Mouse (Mus musculus): ENCODE data around the gene Duxf3. TPM values are rescaled to one million over a fixed set of nuclear protein-coding genes. Genes with fewer than 3 reads are reported as not detected.
"Not testable (repeated sequence)": the region's sequence is repeated elsewhere in the genome, so short reads cannot be mapped to it uniquely, and the experiment has no call there.

Gene Duxf3
- total and polyA plus RNA-seq, 3 experiments: 0.17 TPM; not detected in 2

DNA sequence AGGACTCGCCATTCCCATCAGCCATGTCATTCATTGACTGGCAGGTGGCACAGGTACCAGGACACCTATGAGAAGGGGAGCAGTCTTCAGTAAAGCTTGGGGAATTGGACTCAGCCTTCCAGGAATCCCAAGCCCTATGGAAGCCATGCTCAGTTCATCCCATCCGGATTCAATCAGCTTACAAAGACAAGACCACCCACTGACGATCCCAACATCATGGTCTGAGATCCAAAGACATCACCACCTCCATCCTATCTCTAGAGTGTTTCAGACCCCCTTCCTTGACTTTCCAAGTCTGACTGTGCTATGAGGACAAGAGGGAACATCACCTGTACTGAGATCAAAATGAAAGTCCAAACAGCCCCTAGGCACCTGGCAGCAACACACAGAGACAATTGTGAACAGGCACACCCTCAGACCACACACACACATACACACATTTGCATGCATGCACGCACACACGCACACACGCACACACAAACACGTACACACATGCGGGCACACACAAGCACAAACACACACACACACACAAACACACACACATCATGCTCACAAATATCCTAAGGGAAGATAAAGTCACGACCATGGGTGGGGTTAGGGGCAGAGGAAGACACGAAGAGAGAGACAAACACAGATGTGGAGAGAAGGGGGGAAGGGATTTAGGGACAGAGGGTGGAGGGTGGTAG lies 722 bp upstream of the Duxf3 start:
- dilution Hi-C loops (cut with MboI; ENCODE audit: extremely low pct_ligation_motif_present, extremely low pct_unique_long_range_greater_than_20kb, low sequenced_read_pairs); DNase-seq (ENCODE audit: extremely low read depth); H3K79me2 ChIP-seq (replicated peaks; ENCODE audit: control insufficient read depth, extremely low read depth, insufficient read depth, poor library complexity, severe bottlenecking): not testable (repeated sequence)

DNA sequence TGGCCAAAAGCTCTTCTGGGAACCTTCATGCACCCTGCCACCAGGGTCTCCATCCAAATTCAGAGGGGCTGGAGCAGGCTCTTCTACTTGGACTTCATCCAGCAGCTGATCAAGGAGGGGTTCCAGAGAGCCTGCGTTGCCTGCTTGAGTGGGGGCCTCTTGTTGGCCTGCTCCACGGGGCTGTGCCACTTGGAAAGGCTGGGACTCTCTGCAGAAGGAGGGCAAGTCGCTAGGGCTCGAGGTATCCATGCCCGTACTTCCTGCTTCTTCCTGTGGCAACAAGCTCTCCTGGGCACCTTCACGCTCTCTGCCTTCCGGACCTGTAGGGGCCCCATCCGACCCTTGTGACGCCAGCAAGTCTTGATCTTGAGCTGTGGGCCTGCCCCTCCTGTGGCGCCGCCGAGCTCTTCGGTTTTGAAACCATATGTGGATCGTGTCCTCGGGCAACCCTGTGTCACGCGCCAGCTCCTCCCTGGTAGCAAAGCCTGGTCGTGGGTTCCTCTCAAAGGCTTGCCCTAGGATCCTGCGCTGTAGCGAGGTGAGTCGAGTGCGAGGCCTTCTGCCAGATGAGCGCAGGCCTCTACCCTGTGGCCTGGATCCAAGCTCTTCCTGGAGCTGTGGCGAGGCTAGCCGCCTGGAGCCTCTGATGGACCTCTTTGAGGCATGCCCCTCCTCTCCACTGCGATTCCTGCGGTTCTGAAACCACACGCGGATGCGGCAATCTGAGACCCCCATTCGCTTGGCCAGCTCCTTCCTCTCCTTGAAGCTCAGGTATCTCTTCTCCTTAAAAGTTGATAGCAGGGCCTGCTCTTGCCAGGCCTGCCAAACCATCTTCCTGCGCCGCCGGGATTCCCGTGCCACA lies 465 bp downstream of the Duxf3 start:
- H3K4me1 ChIP-seq (ENCODE audit: control insufficient read depth in 1 of 2, insufficient read depth in 2 of 2); H3K36me3 ChIP-seq (replicated peaks in 1 of 2; ENCODE audit: control insufficient read depth in 1 of 2, insufficient read depth in 1 of 2, low read length in 1 of 2); H3K4me3 ChIP-seq (replicated peaks in 1 of 3; ENCODE audit: low read depth in 2 of 3, low read length in 2 of 3, poor library complexity in 1 of 3); DNase-seq (ENCODE audit: extremely low read depth); H3K9me3 ChIP-seq (replicated peaks; ENCODE audit: low read length); dilution Hi-C loops (cut with MboI; ENCODE audit: extremely low pct_ligation_motif_present, extremely low pct_unique_long_range_greater_than_20kb, low sequenced_read_pairs); H3K79me2 ChIP-seq (replicated peaks; ENCODE audit: control insufficient read depth, extremely low read depth, insufficient read depth, poor library complexity, severe bottlenecking); H3K4me2 ChIP-seq (ENCODE audit: insufficient read depth, low read depth, poor library complexity, severe bottlenecking); H3K27ac ChIP-seq (ENCODE audit: insufficient read depth, low read depth); in situ Hi-C loops (cut with MboI; ENCODE audit: low pct_ligation_motif_present, low pct_unique_long_range_greater_than_20kb, low sequenced_read_pairs); H3K9ac ChIP-seq (ENCODE audit: insufficient read depth, low read depth): not testable (repeated sequence)
- peaks cover 20% of the 10 kb centered on the region for H3K27me3 ChIP-seq (replicated peaks)

More for the DNA sequence above, 722 bp upstream of the Duxf3 start:
- H3K9ac ChIP-seq (ENCODE audit: insufficient read depth, low read depth); H3K27ac ChIP-seq (ENCODE audit: insufficient read depth, low read depth); H3K4me2 ChIP-seq (ENCODE audit: insufficient read depth, low read depth, poor library complexity, severe bottlenecking); H3K4me1 ChIP-seq (ENCODE audit: control insufficient read depth in 1 of 2, insufficient read depth in 2 of 2); in situ Hi-C loops (cut with MboI; ENCODE audit: low pct_ligation_motif_present, low pct_unique_long_range_greater_than_20kb, low sequenced_read_pairs); H3K4me3 ChIP-seq (replicated peaks in 1 of 3; ENCODE audit: low read depth in 2 of 3, low read length in 2 of 3, poor library complexity in 1 of 3); H3K36me3 ChIP-seq (replicated peaks in 1 of 2; ENCODE audit: control insufficient read depth in 1 of 2, insufficient read depth in 1 of 2, low read length in 1 of 2); H3K9me3 ChIP-seq (replicated peaks; ENCODE audit: low read length): not testable (repeated sequence)
- peaks cover 23% of the 10 kb centered on the region for H3K27me3 ChIP-seq (replicated peaks)

DNA sequence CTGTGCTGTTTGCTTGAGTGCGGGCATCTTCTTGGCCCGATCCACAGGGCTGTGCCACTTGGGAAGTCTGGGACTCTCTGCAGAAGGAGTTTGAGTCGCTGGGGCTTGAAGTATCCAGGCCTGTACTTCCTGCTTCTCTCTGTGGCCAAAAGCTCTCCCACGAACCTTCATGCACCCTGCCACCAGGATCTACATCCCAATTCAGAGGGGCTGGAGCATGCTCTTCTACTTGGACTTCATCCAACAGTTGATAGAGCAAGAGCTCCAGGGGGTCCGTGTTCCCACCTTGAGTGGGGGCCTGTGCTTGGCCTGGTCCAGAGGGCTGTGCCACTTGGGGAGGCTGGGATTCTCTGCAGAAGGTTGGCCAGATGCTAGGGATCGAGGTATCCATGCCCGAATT lies 1.4 kb downstream of the Duxf3 start:
- H3K36me3 ChIP-seq (replicated peaks in 1 of 2; ENCODE audit: control insufficient read depth in 1 of 2, insufficient read depth in 1 of 2, low read length in 1 of 2); H3K4me3 ChIP-seq (replicated peaks in 1 of 3; ENCODE audit: low read depth in 2 of 3, low read length in 2 of 3, poor library complexity in 1 of 3); H3K9ac ChIP-seq (ENCODE audit: insufficient read depth, low read depth); H3K4me2 ChIP-seq (ENCODE audit: insufficient read depth, low read depth, poor library complexity, severe bottlenecking); DNase-seq (ENCODE audit: extremely low read depth); H3K4me1 ChIP-seq (ENCODE audit: control insufficient read depth in 1 of 2, insufficient read depth in 2 of 2); H3K79me2 ChIP-seq (replicated peaks; ENCODE audit: control insufficient read depth, extremely low read depth, insufficient read depth, poor library complexity, severe bottlenecking); in situ Hi-C loops (cut with MboI; ENCODE audit: low pct_ligation_motif_present, low pct_unique_long_range_greater_than_20kb, low sequenced_read_pairs); dilution Hi-C loops (cut with MboI; ENCODE audit: extremely low pct_ligation_motif_present, extremely low pct_unique_long_range_greater_than_20kb, low sequenced_read_pairs); H3K27ac ChIP-seq (ENCODE audit: insufficient read depth, low read depth); H3K9me3 ChIP-seq (replicated peaks; ENCODE audit: low read length): not testable (repeated sequence)
- peaks cover 12% of the 10 kb centered on the region for H3K27me3 ChIP-seq (replicated peaks)

DNA sequence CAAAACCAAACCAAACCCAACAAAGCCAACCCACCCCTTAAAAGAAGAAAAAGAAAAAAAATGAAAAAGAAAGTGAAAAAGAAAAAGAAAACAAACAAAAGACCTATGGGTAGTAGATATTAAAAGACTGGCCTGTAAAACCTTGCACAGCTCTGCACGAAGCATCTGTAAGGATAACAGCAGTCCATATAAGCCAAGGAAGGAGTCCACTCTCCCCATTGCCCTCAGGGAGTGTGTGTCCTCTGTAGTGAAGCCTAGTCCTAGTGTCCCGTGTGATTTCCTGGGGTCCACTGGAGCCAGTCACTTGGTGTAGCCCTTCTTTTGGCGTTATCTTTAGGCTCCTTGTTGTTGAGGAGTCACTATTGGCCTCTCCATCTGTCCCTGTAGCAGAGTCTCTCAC lies 2.5 kb downstream of the Duxf3 start:
- dilution Hi-C loops (cut with MboI; ENCODE audit: extremely low pct_ligation_motif_present, extremely low pct_unique_long_range_greater_than_20kb, low sequenced_read_pairs); H3K9me3 ChIP-seq (replicated peaks; ENCODE audit: low read length); DNase-seq (ENCODE audit: extremely low read depth); H3K27ac ChIP-seq (ENCODE audit: insufficient read depth, low read depth); H3K27me3 ChIP-seq (replicated peaks); H3K36me3 ChIP-seq (replicated peaks in 1 of 2; ENCODE audit: control insufficient read depth in 1 of 2, insufficient read depth in 1 of 2, low read length in 1 of 2); H3K4me2 ChIP-seq (ENCODE audit: insufficient read depth, low read depth, poor library complexity, severe bottlenecking); H3K4me3 ChIP-seq (replicated peaks in 1 of 3; ENCODE audit: low read depth in 2 of 3, low read length in 2 of 3, poor library complexity in 1 of 3); H3K4me1 ChIP-seq (ENCODE audit: control insufficient read depth in 1 of 2, insufficient read depth in 2 of 2); H3K9ac ChIP-seq (ENCODE audit: insufficient read depth, low read depth); in situ Hi-C loops (cut with MboI; ENCODE audit: low pct_ligation_motif_present, low pct_unique_long_range_greater_than_20kb, low sequenced_read_pairs); H3K79me2 ChIP-seq (replicated peaks; ENCODE audit: control insufficient read depth, extremely low read depth, insufficient read depth, poor library complexity, severe bottlenecking): not testable (repeated sequence)

DNA sequence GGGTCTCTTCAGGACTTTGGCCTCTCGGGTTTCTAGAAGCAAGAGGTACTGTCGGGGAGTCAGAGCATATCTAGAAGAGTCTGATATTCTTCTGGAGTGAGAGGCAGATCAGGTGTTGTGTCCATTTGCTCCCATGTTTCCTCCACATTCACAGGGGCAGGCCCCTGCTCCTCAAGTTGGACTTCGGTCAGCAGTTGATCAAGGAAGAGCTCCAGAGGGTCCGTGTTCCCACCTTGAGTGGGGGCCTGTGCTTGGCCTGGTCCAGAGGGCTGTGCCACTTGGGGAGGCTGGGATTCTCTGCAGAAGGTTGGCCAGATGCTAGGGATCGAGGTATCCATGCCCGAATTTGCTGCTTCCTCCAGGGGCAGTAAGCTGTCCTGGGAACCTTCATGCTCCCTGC lies 4.7 kb downstream of the Duxf3 start:
- DNase-seq (ENCODE audit: extremely low read depth); dilution Hi-C loops (cut with MboI; ENCODE audit: extremely low pct_ligation_motif_present, extremely low pct_unique_long_range_greater_than_20kb, low sequenced_read_pairs): not testable (repeated sequence)

DNA sequence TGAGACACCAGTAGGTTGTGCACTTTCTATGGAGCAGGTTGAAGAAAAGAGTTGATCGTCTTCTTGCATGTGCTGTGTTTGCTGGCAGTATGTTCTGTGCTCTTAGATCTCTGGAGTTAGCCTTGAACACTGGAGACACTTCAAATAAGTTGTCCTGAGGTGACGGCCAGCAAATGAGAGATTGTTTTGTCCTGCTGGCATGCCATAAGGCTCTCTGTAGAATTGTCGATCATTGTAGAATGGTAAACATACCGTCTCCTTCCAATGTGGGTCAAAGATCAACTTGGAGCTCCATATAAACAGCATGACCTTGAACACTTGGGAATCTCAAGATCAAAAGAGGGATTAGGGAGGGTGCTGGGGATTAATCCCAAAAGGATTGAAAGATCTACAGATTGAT lies 6.1 kb downstream of the Duxf3 start:
- H3K9me3 ChIP-seq (replicated peaks; ENCODE audit: low read length); H3K36me3 ChIP-seq (replicated peaks in 1 of 2; ENCODE audit: control insufficient read depth in 1 of 2, insufficient read depth in 1 of 2, low read length in 1 of 2); H3K9ac ChIP-seq (ENCODE audit: insufficient read depth, low read depth); in situ Hi-C loops (cut with MboI; ENCODE audit: low pct_ligation_motif_present, low pct_unique_long_range_greater_than_20kb, low sequenced_read_pairs); H3K4me2 ChIP-seq (ENCODE audit: insufficient read depth, low read depth, poor library complexity, severe bottlenecking); H3K79me2 ChIP-seq (replicated peaks; ENCODE audit: control insufficient read depth, extremely low read depth, insufficient read depth, poor library complexity, severe bottlenecking); dilution Hi-C loops (cut with MboI; ENCODE audit: extremely low pct_ligation_motif_present, extremely low pct_unique_long_range_greater_than_20kb, low sequenced_read_pairs); H3K27me3 ChIP-seq (replicated peaks); H3K4me3 ChIP-seq (replicated peaks in 1 of 3; ENCODE audit: low read depth in 2 of 3, low read length in 2 of 3, poor library complexity in 1 of 3); H3K4me1 ChIP-seq (ENCODE audit: control insufficient read depth in 1 of 2, insufficient read depth in 2 of 2); H3K27ac ChIP-seq (ENCODE audit: insufficient read depth, low read depth): not testable (repeated sequence)
- DNase-seq (ENCODE audit: extremely low read depth): peak; percentile 21

More for the DNA sequence above, 4.7 kb downstream of the Duxf3 start:
- H3K4me2 ChIP-seq (ENCODE audit: insufficient read depth, low read depth, poor library complexity, severe bottlenecking); H3K79me2 ChIP-seq (replicated peaks; ENCODE audit: control insufficient read depth, extremely low read depth, insufficient read depth, poor library complexity, severe bottlenecking); H3K9me3 ChIP-seq (replicated peaks; ENCODE audit: low read length); H3K27ac ChIP-seq (ENCODE audit: insufficient read depth, low read depth); H3K27me3 ChIP-seq (replicated peaks); H3K4me3 ChIP-seq (replicated peaks in 1 of 3; ENCODE audit: low read depth in 2 of 3, low read length in 2 of 3, poor library complexity in 1 of 3); in situ Hi-C loops (cut with MboI; ENCODE audit: low pct_ligation_motif_present, low pct_unique_long_range_greater_than_20kb, low sequenced_read_pairs); H3K9ac ChIP-seq (ENCODE audit: insufficient read depth, low read depth); H3K36me3 ChIP-seq (replicated peaks in 1 of 2; ENCODE audit: control insufficient read depth in 1 of 2, insufficient read depth in 1 of 2, low read length in 1 of 2); H3K4me1 ChIP-seq (ENCODE audit: control insufficient read depth in 1 of 2, insufficient read depth in 2 of 2): not testable (repeated sequence)
